Mouse (Mus musculus) cerebellum, adult 2 months (tissue): Measurements from ENCODE around the gene Pbld1.

Source experiments
- CTCF ChIP-seq: fragments of 200-500 bp; IDR thresholded peaks from 2 replicates; pipeline ENCODE4 v1.5.1; 2011; ENCODE audit warnings: low read depth, mild to moderate bottlenecking, control low read depth, low read length, moderate library complexity, borderline replicate concordance; ENCODE audit not compliant: insufficient read depth
- POLR2A ChIP-seq: fragments of 200-500 bp; IDR thresholded peaks from 2 replicates; pipeline ENCODE4 v1.6.1; 2011; ENCODE audit warnings: low read length, control low read depth, borderline replicate concordance; ENCODE audit not compliant: insufficient read depth

DNA sequence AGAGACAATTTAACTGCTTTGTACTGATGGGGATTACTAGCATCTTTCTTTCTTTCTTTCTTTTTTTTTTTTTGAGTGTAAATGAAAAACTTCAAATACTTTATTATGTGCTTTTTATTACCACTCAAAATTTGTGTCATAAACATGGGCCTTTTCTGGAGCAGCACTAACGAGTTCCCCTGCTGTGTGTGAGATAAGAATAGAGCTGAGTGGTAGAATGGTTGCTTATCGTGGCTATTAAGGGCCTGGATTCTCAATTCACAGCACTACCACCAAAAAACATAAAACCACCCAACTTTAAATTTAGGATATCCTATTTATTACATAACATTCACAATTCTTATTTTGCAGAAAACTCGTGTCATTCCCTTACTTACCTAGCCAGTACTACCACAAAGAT is 46.5 kb upstream of the Pbld1 start:
- TF ChIP-seq CTCF: no peak
- TF ChIP-seq POLR2A: no peak
